Mouse (Mus musculus) heart, adult 2 months (tissue): ENCODE data around the gene Sept1.

ENCODE experiments used
- CTCF ChIP-seq: fragments of 200-600 bp; IDR thresholded peaks from 2 replicates; pipeline ENCODE4 v1.8.1; 2022; ENCODE audit warnings: antibody characterized with exemption, mild to moderate bottlenecking, moderate library complexity
- EP300 ChIP-seq: fragments of 200-500 bp; IDR thresholded peaks from 2 replicates; pipeline ENCODE4 v1.6.1; 2011; ENCODE audit warnings: low read depth, low read length, control low read depth; ENCODE audit not compliant: insufficient read depth

- no peak for TF ChIP-seq EP300
- TF ChIP-seq CTCF: no peak
Measured at GRCm38 (mm10) chr7:127187351-127187750, 45.6 kb downstream of the Sept1 start.
